Mouse (Mus musculus): ENCODE data around the gene Sptb. TPM values are rescaled to one million over a fixed set of nuclear protein-coding genes. Genes with fewer than 3 reads are reported as not detected.

Sptb gene
- total RNA-seq, 2 experiments from 2014 or later, result 669 to 1,485 TPM

DNA sequence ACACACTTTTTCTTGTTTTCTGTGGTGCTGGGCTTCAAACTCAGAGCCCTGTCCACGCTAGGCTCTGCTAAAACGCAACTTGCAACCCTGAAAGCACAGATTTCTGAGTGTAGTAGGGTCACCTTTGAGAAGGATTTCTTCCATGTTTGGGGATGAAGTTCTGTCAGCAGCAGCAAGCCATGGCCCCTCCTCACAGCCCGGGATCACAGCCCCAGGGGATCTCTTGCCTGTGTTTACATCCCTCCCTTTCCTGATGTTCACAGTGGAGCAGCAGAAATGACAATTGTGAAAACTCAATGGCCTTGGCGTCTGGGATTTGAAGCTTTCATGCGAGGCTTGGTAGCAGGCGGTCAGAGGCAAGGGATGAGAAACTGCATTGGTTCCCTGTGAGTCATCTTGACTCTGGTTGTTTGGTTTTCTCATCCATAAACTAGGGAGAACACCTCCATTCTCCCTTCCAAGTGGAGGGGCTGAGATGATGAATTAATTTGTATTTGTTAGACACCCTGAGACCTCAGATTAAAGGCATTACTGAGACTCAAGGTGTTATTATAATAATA lies 179.7 kb downstream of the Sptb start, which contains the start of gene Plekhg3:
Gene Plekhg3 (plus strand): TSS at position 312 of the 560 bp plus-strand sequence.
- ATAC-seq (replicated peaks; ENCODE audit: low FRiP score, poor library complexity, severe bottlenecking), result no peak

Other genes starting within 250 kb of the Sptb start
- 1.8 and 4.6 TPM in 2 replicates for gene Plekhg3, start 179.7 kb downstream of the Sptb start, total RNA-seq (2015; ENCODE audit: low replicate concordance)
- gene Plekhg3, start 179.7 kb downstream of the Sptb start, total RNA-seq (2017; ENCODE audit: low replicate concordance), result 2.4 and 3.4 TPM in 2 replicates
- gene Churc1, start 55.0 kb upstream of the Sptb start, total RNA-seq (2015; ENCODE audit: low replicate concordance), result 28.5 and 66.0 TPM in 2 replicates
- 24.4 and 42.7 TPM in 2 replicates for gene Churc1, start 55.0 kb upstream of the Sptb start, total RNA-seq (2017; ENCODE audit: low replicate concordance)
- gene Fntb, start 55.0 kb upstream of the Sptb start, total RNA-seq (2015; ENCODE audit: low replicate concordance), result 51.9 and 77.1 TPM in 2 replicates
- gene Fntb, start 55.0 kb upstream of the Sptb start, total RNA-seq (2017; ENCODE audit: low replicate concordance), result 21.3 and 47.2 TPM in 2 replicates
- gene Gpx2, start 85.0 kb upstream of the Sptb start, total RNA-seq (2015; ENCODE audit: low replicate concordance), result 1.3 TPM in 1 of 2 replicates, not detected in the other
- not detected in 2 replicates for gene Gpx2, start 85.0 kb upstream of the Sptb start, total RNA-seq (2017; ENCODE audit: low replicate concordance)
- gene Rab15, start 112.4 kb upstream of the Sptb start, total RNA-seq (2015; ENCODE audit: low replicate concordance), result 0.36 TPM in 1 of 2 replicates, not detected in the other
- gene Rab15, start 112.4 kb upstream of the Sptb start, total RNA-seq (2017; ENCODE audit: low replicate concordance), result not detected in 2 replicates